Mouse (Mus musculus) megakaryocyte progenitor cell, adult 5-6 weeks (primary cell): ENCODE measurements around the gene Gm13694. TPM values are rescaled to one million over a fixed set of nuclear protein-coding genes. Genes with fewer than 3 reads are reported as not detected.

ENCODE experiments used
- ATAC-seq: replicated peaks from 2 replicates; pipeline ENCODE4 v1.8.0; 2016; ENCODE audit warnings: mild to moderate bottlenecking, moderate TSS enrichment, inconsistent platforms; ENCODE audit not compliant: poor library complexity
- total RNA-seq, 2 experiments: library from RNA; stranded (forward) in 1 of 2; stranded (reverse) in 1 of 2; fragments of 157-497, 149-512 nt in 1 of 2; fragments of 200-1000 nt in 1 of 2; gene quantifications; 2 replicates each; pipeline versions ENCODE4 v1.2.3 to v1.2.4; 2015 to 2017

The Gm13694 gene
- total RNA-seq, 2 experiments from 2014 or later: 0.08 TPM; not detected in 1

GRCm38 (mm10) chr2:84023319-84023718, 44.6 kb downstream of the Gm13694 start:
- no peak for ATAC-seq

DNA sequence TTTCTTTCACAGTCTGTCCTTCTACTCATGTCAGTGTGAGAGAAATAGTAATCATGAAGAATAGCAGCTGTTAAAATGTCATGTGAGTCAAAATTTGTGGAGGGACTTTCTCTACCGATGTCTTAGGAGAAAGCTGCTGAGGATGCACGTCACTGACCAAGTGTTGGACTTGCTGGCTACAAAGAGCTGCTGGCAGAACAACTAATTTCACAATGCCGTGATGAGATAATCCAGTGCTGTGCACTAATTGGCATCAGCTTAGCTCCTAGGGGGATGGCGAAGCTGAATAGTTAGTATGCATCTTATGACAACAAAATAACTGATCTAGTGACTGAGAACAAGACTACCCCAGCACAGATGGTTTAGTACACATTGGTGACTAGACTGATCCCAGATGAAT, 46.5 kb downstream of the Gm13694 start:
- no peak for ATAC-seq

Other genes starting within 250 kb of the Gm13694 start
- gene Fam171b, start 166.3 kb upstream of the Gm13694 start, total RNA-seq (2015): not detected in 2 replicates
- gene Fam171b, start 166.3 kb upstream of the Gm13694 start, total RNA-seq (2017): not detected in 2 replicates
- not detected in 2 replicates for gene Zswim2, start 37.7 kb upstream of the Gm13694 start, total RNA-seq (2015)
- not detected in 2 replicates for gene Zswim2, start 37.7 kb upstream of the Gm13694 start, total RNA-seq (2017)
- gene Gm13698, start 23.2 kb upstream of the Gm13694 start, total RNA-seq (2015): not detected in 2 replicates
- gene Gm13698, start 23.2 kb upstream of the Gm13694 start, total RNA-seq (2017): 0.07 and 0.08 TPM in 2 replicates
- not detected in 2 replicates for gene Gm13693, start 17.4 kb upstream of the Gm13694 start, total RNA-seq (2015)
- 0.07 and 0.08 TPM in 2 replicates for gene Gm13693, start 17.4 kb upstream of the Gm13694 start, total RNA-seq (2017)
- not detected in 2 replicates for gene Gm13695, start 11.6 kb upstream of the Gm13694 start, total RNA-seq (2015)
- gene Gm13695, start 11.6 kb upstream of the Gm13694 start, total RNA-seq (2017): not detected in 2 replicates
- gene Gm13696, start 5.8 kb upstream of the Gm13694 start, total RNA-seq (2015): not detected in 2 replicates
- gene Gm13696, start 5.8 kb upstream of the Gm13694 start, total RNA-seq (2017): 0.07 and 0.08 TPM in 2 replicates
- not detected in 2 replicates for gene Gm13697, start 5.8 kb downstream of the Gm13694 start, total RNA-seq (2015)
- gene Gm13697, start 5.8 kb downstream of the Gm13694 start, total RNA-seq (2017): 0.07 and 0.08 TPM in 2 replicates
- gene Gm13691, start 11.6 kb downstream of the Gm13694 start, total RNA-seq (2015): not detected in 2 replicates
- 0.04 TPM in 1 of 2 replicates, not detected in the other for gene Gm13691, start 11.6 kb downstream of the Gm13694 start, total RNA-seq (2017)